Mouse (Mus musculus) adrenal gland, postnatal 25 days (tissue): ENCODE data around the gene Ehmt1. TPM values are rescaled to one million over a fixed set of nuclear protein-coding genes. Genes with fewer than 3 reads are reported as not detected.
"Not testable (repeated sequence)": the region's sequence is repeated elsewhere in the genome, so short reads cannot be mapped to it uniquely, and the experiment has no call there.

ENCODE experiments used
- DNase-seq: peaks from one replicate; pipeline ENCODE4 v3.0.0; 2021; ENCODE audit warnings: mixed read lengths
- long read RNA-seq: library from polyadenylated mRNA; stranded (forward); transcript quantifications from one replicate; pipeline ENCODE4 v2.0.0, GENCODE M21; 2021
- total RNA-seq: library from RNA; stranded (reverse); gene quantifications from 2 replicates; pipeline ENCODE4 v1.2.3, GENCODE M21; 2021

Gene Ehmt1
- 66.2 and 70.1 TPM in 2 replicates for total RNA-seq
- long read RNA-seq, full-length matches to known transcripts: 3 of 12 reads
- long read RNA-seq, partial matches to known transcripts: 4 of 12 reads
- long read RNA-seq, other reads (novel, unspliced or antisense): 5 of 12 reads

DNA sequence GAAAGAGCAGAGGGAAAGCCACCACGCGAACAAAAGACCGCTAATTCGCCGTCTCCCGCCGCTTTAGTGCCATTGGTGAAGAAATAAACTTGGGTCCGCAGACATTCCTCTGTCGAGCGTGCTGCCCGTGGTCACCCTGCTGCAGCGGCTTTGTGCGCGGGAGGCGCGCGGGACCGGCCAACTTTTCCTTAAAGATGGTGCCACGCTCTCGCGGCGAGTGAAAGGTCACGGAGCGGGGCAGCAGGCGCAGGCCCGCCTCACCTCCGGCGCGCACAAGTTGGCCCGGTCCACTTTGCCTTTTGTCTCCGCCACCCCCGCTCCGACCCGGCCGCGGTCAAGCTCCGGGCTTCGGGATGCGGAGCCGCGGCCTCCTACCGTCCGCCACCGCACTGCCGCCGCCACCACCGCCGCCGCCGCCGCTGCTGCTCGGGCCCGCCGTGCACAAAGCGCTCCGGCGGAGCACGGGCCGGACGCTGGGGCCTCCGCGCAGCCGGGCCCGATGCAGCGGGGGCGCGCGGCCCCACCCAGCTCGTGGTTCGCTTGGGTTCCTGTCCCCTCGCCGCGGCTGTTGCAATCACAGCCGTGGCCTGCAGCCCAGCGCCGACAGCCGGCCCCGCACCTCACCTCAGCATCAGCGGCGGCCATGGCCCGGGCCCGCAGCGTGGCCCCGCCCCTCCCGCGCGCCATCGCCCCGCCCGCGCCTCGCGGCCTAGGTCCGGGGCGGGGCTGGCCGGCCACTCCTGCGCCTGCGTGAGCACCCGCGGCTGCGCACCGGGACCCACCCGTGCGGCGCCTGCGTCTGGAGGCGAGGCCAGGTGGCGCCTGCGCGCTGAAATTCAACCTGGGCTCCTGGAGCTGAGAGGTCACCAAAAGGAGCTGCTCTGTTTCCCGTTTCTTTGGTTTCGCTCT, at the start of gene Ehmt1:
TSS of gene Ehmt1 (minus strand) at position 685 of the 909 bp plus-strand sequence.
- peak; percentile 97 for DNase-seq

DNA sequence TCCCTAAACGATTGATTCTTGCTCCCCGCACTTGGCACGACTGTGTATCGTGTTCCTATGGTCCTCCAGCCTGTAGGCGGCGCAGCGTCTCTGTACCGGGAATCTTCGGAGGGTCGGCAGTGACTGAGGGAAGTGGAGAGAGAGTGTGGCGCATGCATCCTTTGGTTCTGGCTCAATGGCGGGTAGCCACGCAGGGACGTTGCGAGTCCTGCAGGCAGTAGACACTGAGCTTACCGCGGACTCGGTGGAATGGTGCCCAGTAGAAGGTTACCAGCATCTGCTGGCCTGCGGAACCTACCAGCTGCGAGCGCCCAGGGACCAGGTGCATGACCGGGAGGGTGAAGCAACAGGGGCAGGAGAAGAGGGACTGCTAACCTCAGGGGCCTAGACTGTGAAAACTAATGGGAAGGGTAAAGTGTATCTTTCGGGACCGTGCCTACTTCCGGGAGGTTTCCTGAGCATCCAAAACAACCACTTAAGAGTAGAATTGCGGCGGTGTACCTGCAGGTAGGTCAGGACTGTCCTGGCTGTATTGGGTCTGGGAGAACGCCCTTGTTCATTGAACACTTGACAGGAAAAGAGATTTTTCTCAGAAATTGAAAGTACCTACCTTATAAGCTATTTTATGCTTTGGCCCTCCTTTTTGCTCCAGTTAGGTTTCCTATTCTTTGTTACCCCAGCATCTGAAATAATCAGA, 43.0 kb upstream of the Ehmt1 start, which contains the start of gene Dph7:
TSS of gene Dph7 (plus strand) at position 97 of the 697 bp plus-strand sequence.
- DNase-seq: peak; percentile 85

DNA sequence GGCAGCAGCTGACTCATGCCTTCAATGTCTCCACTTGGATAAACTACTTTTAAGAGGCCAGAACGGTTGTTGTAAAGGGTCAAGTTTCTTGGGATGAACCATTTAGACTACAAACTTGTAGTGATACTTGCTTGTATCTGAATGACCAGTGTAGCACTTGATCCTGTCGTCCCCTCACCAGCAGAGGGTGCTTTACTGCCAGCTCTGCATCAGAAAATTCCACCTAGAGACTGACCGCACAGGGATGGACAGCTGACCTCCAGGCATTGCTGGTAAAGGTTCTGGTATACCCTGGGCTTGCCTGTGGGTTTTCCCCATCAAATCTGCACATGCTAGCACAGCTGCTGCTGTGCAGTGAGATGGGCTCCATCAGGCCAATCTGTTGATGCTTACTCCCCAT, 41.5 kb upstream of the Ehmt1 start:
- DNase-seq: peak; percentile 32

DNA sequence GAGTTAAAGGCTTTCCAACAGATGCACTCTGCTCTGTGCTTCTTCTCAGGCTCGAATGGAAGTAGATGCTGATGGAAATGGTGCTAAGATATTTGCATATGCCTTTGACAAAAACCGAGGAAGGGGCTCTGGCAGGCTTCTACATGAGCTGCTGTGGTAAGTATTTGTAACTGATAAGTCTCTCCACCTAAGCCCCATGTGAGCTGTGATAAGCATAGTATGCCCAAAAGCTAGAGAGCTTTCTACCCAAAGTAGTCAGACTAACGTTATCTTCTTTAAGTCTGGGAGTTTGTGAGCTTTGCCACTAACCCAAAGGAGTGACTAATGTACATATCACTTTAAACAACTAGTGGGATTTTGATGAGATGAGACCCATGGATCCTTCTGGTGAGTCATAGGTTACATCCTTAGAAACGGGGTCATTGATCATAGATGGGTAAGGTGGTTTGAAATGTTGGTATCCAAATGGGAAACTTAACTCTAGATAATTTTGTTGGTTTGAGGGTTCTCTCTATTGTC, 33.2 kb upstream of the Ehmt1 start:
- DNase-seq: no peak

DNA sequence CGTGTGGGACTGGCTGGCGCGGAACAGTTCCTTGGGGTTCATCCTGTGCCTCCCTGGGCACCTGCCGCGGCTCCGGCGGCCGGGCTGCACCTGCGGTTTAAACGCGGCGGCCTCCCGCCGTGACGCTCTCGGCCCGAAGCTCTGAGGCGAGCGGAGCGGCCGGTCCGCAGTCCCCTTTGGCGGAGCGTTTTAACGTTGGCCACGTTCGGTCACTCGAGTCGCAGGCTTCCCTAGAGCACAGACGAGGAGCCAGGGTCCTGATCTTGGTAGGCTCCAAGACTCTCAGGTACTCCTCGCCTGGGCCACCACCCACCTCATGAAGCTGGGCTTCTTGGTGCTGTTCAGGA, 30.7 kb upstream of the Ehmt1 start:
- DNase-seq: peak; percentile 29

DNA sequence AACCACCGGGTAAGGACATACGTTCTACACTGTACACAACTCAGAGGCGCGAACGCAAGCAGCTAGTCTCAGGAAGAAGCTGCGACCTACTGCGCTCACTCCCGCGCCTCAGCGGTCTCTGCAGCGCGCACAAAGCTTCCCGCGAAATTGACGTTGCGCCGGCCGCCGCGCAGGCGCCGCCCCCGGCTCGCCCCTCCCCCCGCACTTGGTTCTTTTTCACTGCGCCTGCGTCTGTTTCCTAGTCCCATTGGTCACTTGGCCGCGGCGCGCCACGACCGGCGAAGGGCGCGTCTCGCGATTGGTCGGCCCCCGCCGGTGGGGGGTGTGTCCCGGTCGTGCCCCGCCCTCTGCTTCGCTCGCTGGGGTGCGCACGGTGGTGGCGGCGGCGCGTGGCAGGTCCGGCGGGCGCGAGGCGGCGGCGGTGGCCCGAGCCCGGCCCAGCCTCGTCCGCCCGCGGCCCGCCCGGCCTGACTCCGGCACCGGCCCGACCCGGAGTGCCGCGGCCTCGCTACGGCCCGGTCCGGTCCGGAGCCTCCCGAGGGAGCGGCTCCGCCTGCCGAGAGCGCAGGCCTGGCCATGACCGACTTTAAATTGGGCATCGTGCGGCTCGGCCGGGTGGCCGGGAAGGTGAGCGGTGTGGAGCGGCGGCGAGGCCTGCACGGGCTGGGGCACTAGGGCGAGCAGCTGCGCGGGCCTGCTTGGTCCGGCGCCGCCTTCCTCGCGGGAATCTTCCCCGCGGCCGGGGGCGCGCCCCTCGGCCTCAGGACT, 30.2 kb upstream of the Ehmt1 start, which contains the start of gene Zmynd19:
TSS of gene Zmynd19 (plus strand) at position 372 of the 768 bp plus-strand sequence.
- DNase-seq: peak; percentile 99

DNA sequence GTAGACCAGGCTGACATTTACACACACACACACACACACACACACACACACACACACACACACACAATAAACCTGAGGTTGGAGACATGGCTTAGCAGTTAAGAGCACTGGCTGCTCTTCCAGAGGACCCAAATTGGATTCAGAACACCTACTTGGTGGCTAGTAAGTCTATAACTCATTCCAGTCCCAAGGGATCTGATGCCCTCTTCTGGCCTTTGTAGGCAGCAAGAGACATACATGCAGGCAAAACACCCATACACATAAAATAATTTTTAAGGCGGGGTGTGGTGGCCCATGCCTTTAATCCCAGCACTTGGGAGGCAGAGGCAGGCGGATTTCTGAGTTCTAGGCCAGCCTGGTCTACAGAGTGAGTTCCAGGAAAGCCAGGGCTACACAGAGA, 24.9 kb upstream of the Ehmt1 start:
- not testable (repeated sequence) for DNase-seq

DNA sequence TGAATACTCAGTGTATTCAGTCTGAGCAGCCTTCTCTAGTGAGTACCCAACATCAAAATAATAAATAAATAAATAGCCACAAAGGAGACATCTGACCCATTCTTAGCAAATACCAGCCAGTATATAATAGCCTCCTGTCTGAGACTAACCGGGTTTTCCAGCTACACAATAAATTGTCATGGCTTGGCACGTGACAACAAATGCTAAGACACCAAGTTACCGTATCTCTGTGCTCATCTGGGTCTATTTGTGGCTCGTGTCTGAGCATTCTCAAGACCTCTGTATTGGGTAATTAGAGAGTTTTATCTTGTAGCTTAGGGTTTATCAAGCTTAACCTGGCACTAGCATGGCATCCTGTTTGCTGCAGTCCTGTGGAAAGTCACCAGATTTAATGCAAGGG, 22.7 kb upstream of the Ehmt1 start:
- DNase-seq: no peak

DNA sequence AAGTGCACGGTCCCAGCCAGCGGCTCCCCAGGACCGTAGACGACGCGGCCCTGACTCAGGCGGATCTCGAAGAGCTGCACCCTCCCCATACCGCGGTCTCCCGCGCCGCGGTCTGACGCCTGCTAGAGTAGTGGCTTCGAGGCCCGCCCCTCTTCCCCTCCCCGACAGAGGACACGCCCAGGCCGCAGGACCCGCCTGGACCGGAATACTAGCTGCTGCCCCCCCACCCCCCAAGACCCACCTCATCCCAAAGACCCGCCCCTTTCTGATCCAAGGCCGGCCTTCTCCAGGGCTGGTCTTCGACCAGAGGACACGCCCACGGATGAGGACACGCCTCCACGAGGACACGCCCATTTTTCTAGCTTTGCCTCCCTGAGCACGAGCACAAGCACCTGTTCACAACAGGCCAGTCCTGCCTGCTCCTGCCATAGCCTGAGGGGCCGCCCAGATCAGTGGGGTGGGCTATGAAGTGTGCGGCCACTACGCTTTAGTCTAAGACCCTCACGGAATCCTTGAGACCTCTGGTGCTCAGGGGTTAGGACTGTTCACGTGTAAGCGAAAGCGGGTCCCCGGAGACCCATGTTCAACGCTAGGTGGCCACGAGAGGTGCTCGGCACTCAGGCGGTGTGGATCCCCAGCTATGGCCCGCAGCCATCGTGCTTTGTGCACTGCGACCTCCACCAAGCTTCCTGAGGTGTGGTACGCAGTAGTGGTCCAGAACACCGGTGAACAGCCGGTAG, 15.8 kb upstream of the Ehmt1 start, which contains the start of gene Arrdc1:
TSS of gene Arrdc1 (minus strand) at position 196 of the 740 bp plus-strand sequence.
- DNase-seq: peak; percentile 89

DNA sequence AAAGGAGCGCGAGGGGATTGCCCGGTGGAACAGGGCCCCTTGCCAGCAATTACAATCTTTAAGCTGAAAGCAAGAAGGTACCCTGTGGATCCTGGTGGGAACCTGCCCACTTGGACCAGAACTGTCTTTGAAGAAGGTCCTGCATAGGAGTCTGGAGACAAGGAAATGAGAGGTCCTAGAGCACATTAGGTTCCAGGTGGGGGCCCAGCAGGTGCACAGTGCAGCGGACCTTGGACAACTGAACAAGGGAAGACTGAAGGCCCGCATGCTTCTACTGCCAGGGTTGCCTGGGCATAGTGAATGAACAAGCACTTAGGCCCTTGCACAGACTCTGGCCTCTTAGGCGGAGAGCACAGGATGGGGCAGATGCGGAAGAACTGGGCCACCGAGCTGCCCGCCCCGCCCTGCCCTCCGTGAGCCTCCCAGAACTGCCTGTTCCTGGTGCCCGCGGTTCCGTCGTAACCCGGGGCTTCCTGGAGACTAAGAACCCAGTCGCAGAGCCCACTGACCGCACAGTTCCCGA, 15.1 kb upstream of the Ehmt1 start:
- DNase-seq: no peak

DNA sequence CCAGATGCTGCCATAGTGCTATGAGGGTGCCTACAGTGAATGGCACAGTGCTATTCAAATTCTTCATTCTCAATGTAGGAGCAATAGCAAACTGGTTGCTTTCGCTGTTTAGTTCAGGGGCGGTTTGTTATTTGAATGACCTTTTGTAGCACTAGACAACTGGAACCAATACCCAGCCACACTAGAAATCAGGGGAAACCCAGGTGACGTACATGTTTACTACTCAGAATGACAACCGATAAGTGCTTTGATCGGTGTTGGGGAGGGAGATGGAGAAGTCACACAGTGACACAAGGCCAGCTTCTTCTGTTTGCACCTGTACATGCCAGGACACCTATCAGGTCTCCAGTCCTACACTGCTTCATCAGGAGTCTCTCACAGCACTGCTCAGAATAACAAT, 10.2 kb upstream of the Ehmt1 start:
- no peak for DNase-seq

DNA sequence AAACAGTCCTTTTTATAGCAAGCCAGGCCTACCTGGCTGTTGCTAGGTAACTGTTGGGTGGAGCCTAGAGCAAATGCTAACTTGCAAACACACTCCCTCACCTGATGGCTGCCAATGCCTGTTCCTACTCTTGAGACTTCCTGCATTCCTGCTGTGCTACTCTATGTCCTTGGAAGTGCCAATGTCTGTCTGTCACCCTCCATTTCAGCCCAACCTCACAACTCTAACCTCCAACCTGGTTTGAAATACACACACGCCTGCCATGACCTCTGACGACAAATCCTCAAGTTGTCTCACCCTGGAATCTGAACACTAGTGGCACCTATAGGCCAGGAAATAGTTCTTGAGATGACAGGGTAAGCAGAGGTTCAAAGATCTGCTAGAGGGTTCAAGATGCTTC, 9.7 kb upstream of the Ehmt1 start:
- DNase-seq: no peak

DNA sequence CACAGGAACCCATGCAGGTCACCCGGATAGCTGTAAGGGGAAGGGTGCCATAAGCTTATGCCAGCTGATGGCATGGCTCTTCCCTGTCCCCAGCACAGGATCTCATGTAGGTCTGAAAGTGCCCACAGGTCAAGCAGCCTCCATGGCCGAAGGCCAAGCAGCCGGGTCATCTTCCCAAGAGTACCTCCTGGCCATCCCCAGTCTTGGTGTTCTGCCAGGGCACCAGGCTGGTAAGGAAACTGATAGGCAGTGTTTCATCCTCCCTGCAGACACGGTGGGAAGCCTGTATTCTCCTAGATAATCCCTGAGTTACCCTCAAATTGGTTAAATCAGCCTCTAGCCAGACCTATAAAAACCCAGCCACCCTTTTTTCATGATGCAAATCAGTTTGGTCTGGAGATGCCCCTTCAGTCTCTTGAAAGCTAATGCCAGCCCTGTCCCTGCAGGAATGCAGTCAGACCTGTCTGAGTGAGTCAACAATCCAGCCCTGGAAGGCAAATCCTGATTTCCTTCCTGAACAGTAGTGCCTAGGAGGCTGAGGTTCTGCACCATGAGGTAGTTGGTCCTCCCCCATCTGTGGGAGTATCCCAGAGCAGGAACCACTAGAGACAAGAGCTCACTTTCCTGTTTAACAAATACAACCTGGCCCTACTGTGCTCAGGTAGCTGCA, 8.5 kb upstream of the Ehmt1 start:
- DNase-seq: peak; percentile 23

DNA sequence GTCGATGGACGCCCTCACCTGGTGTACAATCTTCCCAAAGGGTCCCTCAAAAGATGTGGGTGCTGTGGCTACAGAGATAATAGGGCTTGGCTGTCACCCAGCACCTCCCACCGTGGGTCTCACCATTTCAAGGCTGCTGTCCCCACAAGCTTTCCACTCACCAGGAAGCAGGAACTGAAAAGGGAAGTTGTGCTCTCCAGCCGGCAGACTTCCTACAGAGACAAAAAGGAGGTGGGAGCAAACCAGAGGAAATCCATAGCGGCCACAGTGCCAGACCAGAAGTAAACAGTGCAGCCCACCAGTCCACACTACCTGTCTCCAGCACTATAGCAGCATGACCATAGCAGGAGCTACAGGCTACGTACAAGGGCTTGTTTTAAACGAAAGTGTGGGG, 7.5 kb upstream of the Ehmt1 start:
- no peak for DNase-seq

DNA sequence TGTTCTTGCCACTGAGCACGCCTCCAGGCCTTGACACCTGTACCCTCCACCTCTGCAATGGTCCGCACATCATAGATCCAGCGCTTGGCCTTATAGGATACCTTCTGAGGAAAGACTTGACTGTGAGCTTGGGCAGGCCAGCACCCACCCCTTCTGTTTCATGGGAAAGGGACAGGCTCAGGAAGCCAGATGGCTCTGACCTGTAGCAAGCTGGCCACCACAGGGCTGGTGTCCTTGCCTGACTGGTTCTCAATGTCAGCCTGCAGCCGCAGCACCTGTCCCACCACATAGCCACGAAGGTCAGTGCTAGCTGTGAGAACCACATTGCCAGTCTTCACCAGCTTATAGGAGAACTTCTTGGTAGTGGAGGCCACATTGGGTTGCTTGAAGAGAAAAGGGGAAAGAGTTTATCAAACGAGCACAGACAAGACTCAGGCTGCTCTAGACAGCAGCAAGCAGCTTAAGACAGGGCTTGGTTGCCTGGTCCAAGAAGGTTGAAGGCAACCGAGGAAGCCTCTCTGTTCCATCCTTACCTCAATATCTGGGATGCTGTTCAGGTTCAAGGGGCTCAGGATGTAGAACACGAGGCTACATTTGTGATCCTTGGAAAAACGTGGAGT, 7.0 kb upstream of the Ehmt1 start:
- no peak for DNase-seq

DNA sequence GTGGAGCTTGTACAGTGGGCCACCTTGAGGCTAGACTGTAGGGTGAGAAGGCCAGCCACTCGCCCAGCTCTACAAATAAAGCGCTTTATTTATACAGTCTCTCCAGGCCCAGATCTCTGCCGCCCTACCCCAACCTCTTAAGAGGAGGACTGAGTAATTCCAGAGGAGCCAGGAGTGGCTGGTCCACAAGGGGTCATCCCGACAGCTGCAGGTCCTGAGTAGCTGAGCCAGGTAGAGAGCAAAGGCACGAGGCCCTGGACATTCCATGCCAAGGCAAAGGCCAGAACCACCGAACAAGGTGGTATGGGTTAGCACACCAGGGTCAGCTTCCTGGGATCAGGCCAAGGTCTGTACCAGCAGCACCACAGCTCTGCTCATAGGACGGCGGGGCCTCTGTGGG, 5.9 kb upstream of the Ehmt1 start:
- DNase-seq: no peak

DNA sequence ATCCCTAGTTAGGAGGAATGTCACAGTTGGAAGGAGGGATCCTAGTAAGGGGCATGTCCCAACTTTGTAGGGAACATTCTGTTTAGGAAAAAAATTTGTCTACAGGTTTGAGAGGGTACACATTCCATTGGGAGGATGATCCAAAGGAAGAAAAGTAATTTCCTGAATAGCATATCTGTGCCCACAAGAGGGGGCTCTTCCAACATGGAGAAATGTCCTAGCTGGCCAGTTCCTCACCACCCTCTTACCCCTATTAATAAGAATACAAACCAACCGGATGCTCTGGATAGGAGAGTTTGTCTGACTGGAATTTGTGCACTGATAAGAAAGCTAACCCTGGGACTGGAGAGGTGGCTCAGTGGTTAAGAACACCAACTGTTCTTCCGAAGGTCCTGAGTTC, 4.1 kb upstream of the Ehmt1 start:
- DNase-seq: no peak

DNA sequence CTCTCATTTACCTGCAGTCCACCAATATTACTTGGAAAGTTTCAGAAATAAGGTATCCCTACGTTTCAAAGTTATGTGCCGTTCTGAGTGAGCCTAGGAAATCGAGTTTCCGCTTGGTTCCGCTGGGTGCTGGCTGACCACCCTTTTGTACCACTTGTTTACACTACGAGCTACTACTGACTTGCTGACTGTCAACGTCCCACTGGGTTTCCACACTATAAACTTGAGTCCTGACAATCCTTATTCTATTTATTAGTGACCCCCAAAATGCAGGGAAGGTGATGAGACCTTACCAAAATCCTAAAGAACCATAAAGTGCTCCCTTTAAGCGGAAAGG, 393 bp upstream of the Ehmt1 start:
- DNase-seq: no peak

DNA sequence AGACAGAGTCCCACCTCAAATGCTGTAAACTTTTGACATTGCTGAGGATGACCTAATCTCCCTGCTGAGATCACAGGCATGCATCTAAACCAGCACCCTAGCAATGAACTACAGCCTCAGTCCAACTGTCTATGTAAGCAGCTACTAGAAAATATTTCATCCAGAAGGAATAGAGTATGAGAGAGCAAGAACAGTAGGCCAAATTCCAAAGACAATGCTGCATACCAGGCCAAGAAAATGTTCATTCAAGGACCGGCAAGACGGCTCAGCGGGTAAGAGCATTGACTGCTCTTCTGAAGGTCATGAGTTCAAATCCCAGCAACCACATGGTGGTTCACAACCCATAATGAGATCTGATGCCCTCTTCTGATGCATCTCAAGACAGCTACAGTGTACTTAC, 4.7 kb downstream of the Ehmt1 start:
- DNase-seq: no peak

DNA sequence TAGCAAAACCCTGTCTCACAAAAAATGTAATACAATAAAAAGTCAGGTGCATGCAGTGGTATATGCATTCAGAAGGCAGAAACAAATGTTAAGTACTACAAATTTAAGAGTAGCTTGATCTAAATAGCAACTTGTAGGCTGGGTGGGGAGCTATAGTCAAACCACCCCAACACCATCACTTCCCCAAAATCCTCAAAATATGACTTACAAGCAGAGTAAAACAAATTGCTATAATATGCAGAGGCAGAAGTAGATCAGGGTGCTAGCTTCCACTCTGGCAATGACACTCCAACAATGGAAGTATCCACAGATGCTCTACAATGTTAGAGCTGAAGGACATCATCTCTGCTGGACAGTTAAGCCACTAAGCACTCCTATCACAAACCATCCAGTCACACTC, 6.8 kb downstream of the Ehmt1 start:
- DNase-seq: no peak
